Mouse (Mus musculus) ES-E14 (cell line): ENCODE results near the gene Mfsd4a.

Experiments used
- CHD2 ChIP-seq: IDR thresholded peaks from 2 replicates; pipeline ENCODE4 v1.6.1; 2014; ENCODE audit warnings: mild to moderate bottlenecking, low read depth, low read length, inconsistent platforms
- HCFC1 ChIP-seq: IDR thresholded peaks from 2 replicates; pipeline ENCODE4 v1.6.1; 2012; ENCODE audit warnings: low read length, inconsistent platforms, borderline replicate concordance; ENCODE audit not compliant: insufficient read depth
- MAFK ChIP-seq: IDR thresholded peaks from 2 replicates; pipeline ENCODE4 v1.6.1; 2014; ENCODE audit warnings: mild to moderate bottlenecking, low read depth, low read length, inconsistent platforms; ENCODE audit not compliant: insufficient read depth
- ZC3H11A ChIP-seq: IDR thresholded peaks from 2 replicates; pipeline ENCODE4 v1.6.1; 2012; ENCODE audit warnings: low read depth, mild to moderate bottlenecking, inconsistent platforms, low read length, borderline replicate concordance
- ZNF384 ChIP-seq: IDR thresholded peaks from 2 replicates; pipeline ENCODE4 v1.6.1; 2012; ENCODE audit warnings: low read depth, low read length, inconsistent platforms

- TF ChIP-seq MAFK = no peak
- no peak for TF ChIP-seq CHD2
- TF ChIP-seq HCFC1 = no peak
- no peak for TF ChIP-seq ZNF384
- no peak for TF ChIP-seq ZC3H11A
Observed at GRCm38 (mm10) chr1:132070659-132071058, 2.8 kb upstream of the Mfsd4a start.
